Mouse (Mus musculus) embryonic facial prominence, embryonic 10.5 days (tissue): ENCODE measurements around the gene Upk3b. TPM values are rescaled to one million over a fixed set of nuclear protein-coding genes. Genes with fewer than 3 reads are reported as not detected.
A peak's percentile ranks its signal among the peaks of the same experiment; 100 is the strongest.
"Not testable (repeated sequence)": the region's sequence is repeated elsewhere in the genome, so short reads cannot be mapped to it uniquely, and the experiment has no call there.

Experiments used
- DNase-seq: peaks from one replicate; pipeline ENCODE4 v3.0.0-alpha.2; 2017; ENCODE audit warnings: low spot score
- H3K27ac ChIP-seq: fragments of 300-500 bp; sonication (generic); replicated peaks from 2 replicates; pipeline ENCODE4 v1.5.1; 2016; ENCODE audit warnings: mild to moderate bottlenecking
- H3K27me3 ChIP-seq: fragments of 300-500 bp; sonication (generic); replicated peaks from 2 replicates; pipeline ENCODE4 v1.6.1; 2016; ENCODE audit warnings: low read depth, mild to moderate bottlenecking; ENCODE audit not compliant: poor library complexity, severe bottlenecking
- H3K36me3 ChIP-seq: fragments of 300-500 bp; sonication (generic); replicated peaks from 2 replicates; pipeline ENCODE4 v1.6.1; 2016; ENCODE audit warnings: mild to moderate bottlenecking, moderate library complexity
- H3K4me1 ChIP-seq: fragments of 300-500 bp; sonication (generic); 2 replicates; pipeline ENCODE4 v1.6.1; 2016
- H3K4me3 ChIP-seq: fragments of 300-500 bp; sonication (generic); 2 replicates; pipeline ENCODE4 v1.5.1; 2016; ENCODE audit warnings: mild to moderate bottlenecking, moderate library complexity
- H3K9me3 ChIP-seq: fragments of 300-500 bp; sonication (generic); 2 replicates; pipeline ENCODE4 v1.6.1; 2016; ENCODE audit warnings: mild to moderate bottlenecking
- WGBS: fragments of 180-500 bp; shearing (Covaris S2); methylation state at CpG from one replicate; pipeline ENCODE4 v1.1.7; 2016; 5-methylcytosine and 5-hydroxymethylcytosine counted together
- polyA plus RNA-seq: library from polyadenylated mRNA; unstranded; fragments of >200 nt; fragmentation: Nextera tagmentation; extraction: Ambion mirVana; gene quantifications from 2 replicates; pipeline ENCODE4 v1.2.1, GENCODE M21; 2016

Gene Upk3b
- polyA plus RNA-seq, 1 experiment from 2014 or later: 0.32 TPM

DNA sequence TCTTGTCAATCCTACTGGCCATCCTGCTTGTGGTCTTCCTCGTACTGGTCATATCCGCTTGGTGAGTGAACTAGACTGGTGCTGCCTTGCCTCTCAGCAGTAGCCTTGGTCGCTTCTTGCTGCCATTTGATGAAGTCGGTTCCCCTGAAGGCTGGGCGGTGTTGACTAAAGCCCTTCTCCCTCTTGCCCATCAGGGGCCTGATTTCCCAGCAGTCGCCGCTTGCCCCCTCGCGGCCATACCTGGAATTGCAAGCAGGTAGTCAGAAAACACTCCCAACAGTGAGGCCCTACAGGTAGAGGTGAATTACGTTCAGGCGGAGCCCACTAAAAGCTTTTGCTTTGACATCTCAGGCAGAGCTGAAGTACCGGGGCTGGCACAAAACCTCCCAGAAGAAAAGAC, 23.3 kb downstream of the Upk3b start:
- Histone ChIP-seq H3K9me3 (no peaks in the 10 kb centered on the region), H3K36me3 (no peaks in the 10 kb centered on the region), H3K4me3 (no peak overlapping the region), H3K27ac (no peak overlapping the region; the same call in 1 of the 2 replicates), H3K4me1 (peaks cover 19% of the 10 kb centered on the region), H3K27me3 (peaks cover 22% of the 10 kb centered on the region)
- WGBS: 8% methylated on average over 12 of the region's 12 CpGs
- peak; percentile 86 for DNase-seq

DNA sequence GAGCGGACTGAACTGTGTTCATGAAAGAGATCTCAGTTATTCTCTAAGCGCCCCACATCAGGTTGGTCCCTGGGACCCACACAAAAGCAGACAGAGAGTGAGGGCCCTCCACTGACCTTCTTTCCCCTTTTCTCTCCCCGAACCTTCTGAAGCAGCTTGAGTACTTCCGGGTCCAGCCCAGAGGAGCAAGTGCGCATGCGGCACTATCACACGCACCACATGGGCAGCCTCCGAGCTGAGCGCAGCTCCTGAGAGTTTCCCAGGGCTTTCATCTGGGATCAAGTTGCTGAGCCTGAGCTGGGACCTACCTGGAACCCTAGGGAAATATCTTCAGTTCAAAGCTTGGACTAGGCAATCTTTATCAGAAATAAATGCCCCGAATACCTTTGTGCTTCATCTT, 25.6 kb downstream of the Upk3b start:
- DNase-seq: no peak
- Histone ChIP-seq H3K27me3 (peaks cover 16% of the 10 kb centered on the region), H3K27ac (no peak overlapping the region), H3K36me3 (no peaks in the 10 kb centered on the region), H3K4me1 (peaks cover 12% of the 10 kb centered on the region), H3K4me3 (no peak overlapping the region), H3K9me3 (no peaks in the 10 kb centered on the region)
- 90% methylated on average over 10 of the region's 10 CpGs for WGBS

DNA sequence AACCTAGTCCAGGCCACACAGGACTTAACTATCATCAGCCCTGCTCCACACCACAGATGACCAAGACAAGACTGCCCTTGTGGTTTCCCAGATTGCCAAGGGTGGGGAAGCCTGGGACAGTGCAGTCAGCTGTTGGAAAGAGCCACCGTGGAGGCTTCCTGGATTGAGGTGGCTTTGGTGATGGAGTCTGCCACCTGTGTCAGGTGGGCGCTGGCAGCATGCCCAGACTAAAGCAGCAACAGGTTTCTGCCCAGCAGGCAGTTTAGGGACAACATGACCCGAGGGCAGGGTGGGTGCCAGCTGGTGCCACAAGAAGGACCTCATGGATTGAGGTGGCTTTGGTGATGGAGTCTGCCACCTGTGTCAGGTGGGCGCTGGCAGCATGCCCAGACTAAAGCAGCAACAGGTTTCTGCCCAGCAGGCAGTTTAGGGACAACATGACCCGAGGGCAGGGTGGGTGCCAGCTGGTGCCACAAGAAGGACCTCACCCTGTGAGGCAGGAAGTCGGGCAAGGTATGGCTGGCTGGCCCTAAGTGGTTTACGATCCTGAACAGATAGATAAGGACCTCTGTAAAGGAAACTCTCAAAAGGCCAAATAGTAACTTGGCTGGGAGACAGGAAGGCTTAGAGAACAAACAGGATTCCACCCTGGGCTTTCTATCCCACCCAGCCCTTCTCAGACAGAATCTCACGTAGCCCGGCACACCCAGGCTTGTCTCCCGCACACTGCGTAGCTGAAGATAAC, 28.3 kb downstream of the Upk3b start:
- not testable (repeated sequence) for H3K27ac ChIP-seq, H3K27me3 ChIP-seq, H3K4me1 ChIP-seq, H3K4me3 ChIP-seq, H3K36me3 ChIP-seq, DNase-seq, H3K9me3 ChIP-seq
- 85% methylated on average over 11 of the region's 11 CpGs for WGBS

DNA sequence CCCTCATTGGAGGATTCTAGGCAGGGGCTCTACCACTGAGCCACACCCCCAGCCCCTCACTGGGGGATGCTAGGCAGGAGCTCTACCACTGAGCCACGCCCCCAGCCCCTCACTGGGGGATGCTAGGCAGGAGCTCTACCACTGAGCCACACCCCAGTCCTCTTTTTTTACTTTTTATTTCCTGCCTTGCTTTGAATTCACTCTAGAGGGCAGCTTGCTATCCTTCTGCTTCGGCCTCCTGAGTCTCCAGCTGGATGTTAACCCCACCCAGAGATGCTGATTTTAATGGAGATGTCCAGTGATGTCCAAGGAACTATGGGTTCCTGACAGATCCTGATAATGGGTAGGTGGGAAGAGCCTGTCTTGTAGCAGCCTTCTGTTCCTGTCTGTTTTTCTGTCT, 31.1 kb downstream of the Upk3b start:
- 70% methylated on average over 2 of the region's 2 CpGs for WGBS
- H3K4me3 ChIP-seq: no peak overlapping the region

DNA sequence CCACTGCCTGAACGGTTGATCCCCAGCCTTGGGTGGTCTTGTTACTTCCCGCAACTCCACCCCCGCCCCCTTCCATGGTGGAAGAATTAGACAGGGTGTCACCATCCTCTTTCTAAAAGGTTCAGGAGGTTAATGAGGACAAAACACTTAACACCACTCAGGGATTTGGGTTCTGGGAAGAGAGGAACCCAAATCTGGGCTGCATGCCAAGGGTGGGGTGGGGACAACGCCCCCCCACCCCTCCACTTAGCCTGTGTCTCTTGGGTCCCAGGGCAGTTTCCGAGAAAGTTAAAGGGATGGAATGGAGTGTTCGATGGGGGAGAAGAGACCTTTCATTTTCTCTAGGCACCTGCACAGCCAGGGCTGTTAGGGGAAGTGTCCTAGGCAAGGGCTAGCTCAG, 34.8 kb downstream of the Upk3b start:
- no peaks in the 10 kb centered on the region for H3K4me1 ChIP-seq
- no peaks in the 10 kb centered on the region for H3K9me3 ChIP-seq
- no peaks in the 10 kb centered on the region for H3K27me3 ChIP-seq
- DNase-seq: no peak
- no peak overlapping the region for H3K27ac ChIP-seq
- H3K4me3 ChIP-seq: no peak overlapping the region
- WGBS: 72% methylated on average over 6 of the region's 6 CpGs
- H3K36me3 ChIP-seq: no peaks in the 10 kb centered on the region

More for the DNA sequence above, 31.1 kb downstream of the Upk3b start:
- H3K36me3 ChIP-seq: no peaks in the 10 kb centered on the region
- DNase-seq: no peak
- no peaks in the 10 kb centered on the region; the same call in 1 of the 2 replicates for H3K27me3 ChIP-seq
- no peaks in the 10 kb centered on the region for H3K4me1 ChIP-seq
- H3K27ac ChIP-seq: no peak overlapping the region
- no peaks in the 10 kb centered on the region for H3K9me3 ChIP-seq

DNA sequence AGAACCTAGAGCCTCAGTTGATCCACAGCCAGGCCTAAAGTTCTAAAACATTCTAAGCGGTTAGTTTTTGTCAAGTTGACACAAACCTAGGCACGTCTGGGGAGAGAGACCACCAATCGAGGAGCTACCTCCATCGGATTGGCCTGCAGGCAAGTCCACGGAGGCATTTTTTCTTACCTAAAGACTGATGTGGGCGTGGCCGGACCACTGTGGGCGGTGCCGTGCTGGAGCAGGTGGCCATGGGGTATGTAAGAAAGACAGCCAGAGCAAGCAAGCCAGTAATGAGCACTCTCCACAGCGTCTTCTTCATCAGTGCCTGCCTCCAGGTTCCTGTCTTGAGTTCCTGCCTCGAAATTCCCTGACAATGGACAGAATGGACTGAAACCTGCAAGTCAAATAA, 35.2 kb downstream of the Upk3b start:
- WGBS: 67% methylated on average over 11 of the region's 11 CpGs
- no peak for DNase-seq
- no peaks in the 10 kb centered on the region for H3K36me3 ChIP-seq
- H3K4me3 ChIP-seq: no peak overlapping the region
- H3K9me3 ChIP-seq: no peaks in the 10 kb centered on the region
- no peak overlapping the region for H3K27ac ChIP-seq
- H3K4me1 ChIP-seq: no peaks in the 10 kb centered on the region
- no peaks in the 10 kb centered on the region for H3K27me3 ChIP-seq

DNA sequence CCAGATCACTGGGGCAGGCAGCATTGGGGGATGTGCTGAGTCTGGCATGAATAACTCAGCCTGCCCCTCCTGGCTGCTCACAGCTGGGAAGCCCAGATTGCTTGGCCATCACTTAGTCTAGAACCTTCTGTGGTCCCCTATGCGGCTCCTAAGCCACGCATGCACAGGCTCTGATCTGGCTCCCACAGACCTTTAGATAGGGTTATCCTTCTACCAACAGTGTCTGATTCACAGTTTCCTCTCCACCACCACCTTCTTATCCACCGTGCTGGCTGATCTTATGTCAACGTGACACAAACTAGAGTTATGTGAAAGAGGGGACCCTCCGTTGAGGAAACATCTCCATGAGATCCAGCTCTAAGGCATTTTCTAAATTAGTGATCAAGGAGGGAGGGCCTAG, 36.8 kb downstream of the Upk3b start:
- Histone ChIP-seq H3K4me1 (no peaks in the 10 kb centered on the region), H3K27ac (no peak overlapping the region), H3K4me3 (no peak overlapping the region), H3K27me3 (no peaks in the 10 kb centered on the region), H3K36me3 (no peaks in the 10 kb centered on the region), H3K9me3 (no peaks in the 10 kb centered on the region)
- no peak for DNase-seq
- 89% methylated on average over 5 of the region's 5 CpGs for WGBS

DNA sequence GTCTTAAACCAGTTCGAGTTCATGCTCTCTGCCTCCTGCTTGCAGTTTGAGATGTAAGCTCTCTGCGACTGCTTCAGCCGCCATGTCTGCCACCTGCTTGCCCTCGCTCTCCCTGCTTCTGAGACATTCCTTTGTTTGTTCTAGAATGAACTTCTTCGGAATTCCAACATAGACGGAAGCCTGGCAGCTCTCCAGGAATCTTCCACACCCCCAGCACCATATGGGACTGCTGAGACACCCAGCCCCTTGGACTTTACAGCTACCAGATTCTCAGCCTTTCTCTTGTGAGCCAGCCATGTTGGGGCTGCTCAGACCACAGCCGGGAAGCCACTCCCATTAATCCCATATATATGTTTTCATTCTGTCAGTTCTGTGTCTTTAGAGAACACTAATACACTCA, 38.0 kb downstream of the Upk3b start:
- Histone ChIP-seq H3K4me3 (no peak overlapping the region), H3K9me3 (no peaks in the 10 kb centered on the region), H3K27ac (no peak overlapping the region), H3K27me3 (no peaks in the 10 kb centered on the region), H3K4me1 (no peaks in the 10 kb centered on the region), H3K36me3 (no peaks in the 10 kb centered on the region)
- 69% methylated on average over 7 of the region's 7 CpGs for WGBS
- no peak for DNase-seq

DNA sequence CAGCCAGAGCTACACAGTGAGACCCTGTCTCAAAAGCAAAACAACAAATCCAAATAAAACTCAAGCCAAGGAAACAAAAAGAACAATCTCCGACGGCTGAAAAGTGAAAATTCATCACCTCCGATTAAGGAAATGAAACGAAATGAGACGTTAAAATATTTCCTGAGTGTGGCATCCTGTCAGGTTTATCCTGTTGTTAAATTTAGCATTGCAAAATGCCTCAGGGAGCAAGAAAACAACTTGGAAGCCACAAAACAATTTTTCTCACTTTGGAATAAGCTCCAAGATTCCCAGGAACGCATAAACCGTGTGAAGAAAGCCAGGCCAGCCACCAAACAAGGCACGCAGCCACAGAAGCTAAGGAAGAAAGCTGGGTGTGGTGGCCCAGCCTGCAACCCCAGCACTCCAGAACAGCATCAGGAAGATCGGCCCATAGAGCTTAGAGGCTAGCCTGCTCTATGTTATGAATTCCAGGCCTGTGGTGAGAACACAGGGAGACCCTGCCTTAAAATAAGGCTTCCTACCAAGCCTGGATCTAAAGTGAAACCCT, 38.8 kb downstream of the Upk3b start:
- DNase-seq: no peak
- Histone ChIP-seq H3K27ac (no peak overlapping the region), H3K36me3 (no peaks in the 10 kb centered on the region), H3K4me3 (no peak overlapping the region), H3K9me3 (no peaks in the 10 kb centered on the region), H3K27me3 (no peaks in the 10 kb centered on the region), H3K4me1 (no peaks in the 10 kb centered on the region)
- 92% methylated on average over 9 of the region's 9 CpGs for WGBS

DNA sequence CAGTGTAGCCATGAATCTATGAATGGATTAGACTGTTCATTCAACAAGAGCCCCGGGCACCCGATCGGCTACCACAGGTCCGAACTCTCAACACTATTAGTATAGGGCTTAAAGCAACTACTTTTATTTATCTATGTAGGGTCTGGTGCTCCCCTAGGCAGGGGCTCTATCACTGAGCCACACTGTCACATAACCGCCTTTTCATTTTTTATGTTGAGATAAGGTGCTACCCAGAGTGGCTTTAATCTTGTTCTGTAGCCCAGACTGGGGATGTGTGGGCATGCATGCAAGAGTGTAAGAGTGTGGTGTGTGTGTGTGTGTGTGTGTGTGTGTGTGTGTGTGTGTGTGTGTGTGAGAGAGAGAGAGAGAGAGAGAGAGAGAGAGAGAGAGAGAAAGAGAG, 39.8 kb downstream of the Upk3b start:
- WGBS: 94% methylated on average over 5 of the region's 5 CpGs
- Histone ChIP-seq H3K4me1 (peaks cover under 1% of the 10 kb centered on the region; the same call in 1 of the 2 replicates), H3K4me3 (no peak overlapping the region), H3K27me3 (no peaks in the 10 kb centered on the region), H3K36me3 (no peaks in the 10 kb centered on the region), H3K27ac (no peak overlapping the region), H3K9me3 (no peaks in the 10 kb centered on the region)
- DNase-seq: no peak

DNA sequence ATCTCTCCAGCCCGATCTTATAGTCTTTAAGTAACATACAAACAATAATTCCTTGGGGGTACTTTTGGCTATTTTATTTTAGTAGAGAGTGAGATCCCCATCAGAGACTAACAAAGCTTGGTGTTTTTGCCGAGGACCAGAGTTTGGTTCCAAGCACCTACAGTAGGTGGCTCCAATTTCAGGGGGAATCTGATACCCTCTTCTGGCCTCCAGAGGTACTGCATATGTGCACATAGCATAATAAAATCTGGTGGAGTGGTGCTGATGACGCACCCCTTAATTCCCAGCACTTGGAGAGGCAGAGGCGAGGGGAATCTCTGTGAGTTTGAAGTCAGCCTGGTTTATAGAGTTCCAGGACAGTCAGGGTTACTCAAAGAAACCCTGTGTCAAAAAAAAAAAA, 44.0 kb downstream of the Upk3b start:
- Histone ChIP-seq H3K36me3 (no peaks in the 10 kb centered on the region), H3K4me3 (no peak overlapping the region), H3K27me3 (peaks cover 35% of the 10 kb centered on the region), H3K9me3 (no peaks in the 10 kb centered on the region), H3K4me1 (peaks cover 28% of the 10 kb centered on the region), H3K27ac (no peak overlapping the region)
- DNase-seq: no peak
- WGBS: 81% methylated on average over 4 of the region's 4 CpGs

DNA sequence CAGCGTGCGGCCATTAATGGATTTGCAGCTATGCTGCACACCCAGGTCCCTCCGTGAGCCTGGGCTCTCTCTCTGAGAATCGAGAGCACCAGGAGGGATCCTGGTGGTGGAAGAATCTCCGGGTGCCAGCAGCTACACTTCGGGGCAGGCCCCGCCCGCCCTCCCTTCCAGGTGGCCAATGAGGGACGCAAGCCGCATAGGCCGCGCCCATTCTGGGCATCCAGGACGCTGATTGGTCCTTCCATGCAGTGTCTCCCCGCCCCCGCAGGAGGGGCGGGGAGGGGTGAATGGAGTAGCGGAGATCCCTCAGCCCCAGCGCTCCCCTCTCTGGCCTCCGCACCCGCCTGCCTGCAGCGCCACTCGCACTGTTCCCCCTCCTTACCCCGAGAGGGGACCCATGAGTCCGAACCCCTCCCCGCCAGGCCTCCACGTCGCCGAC, 45.4 kb downstream of the Upk3b start, which contains the start of gene Rasa4:
TSS of gene Rasa4 (plus strand) at position 248 of the 439 bp plus-strand sequence.
- WGBS: under 1% methylated on average over 28 of the region's 28 CpGs
- Histone ChIP-seq H3K27me3 (peaks cover 41% of the 10 kb centered on the region), H3K4me1 (peaks cover 32% of the 10 kb centered on the region), H3K27ac (no peak within 1 kb of the TSS; the same call in 1 of the 2 replicates), H3K4me3 (peak within 1 kb of the TSS; percentile 67), H3K9me3 (no peaks in the 10 kb centered on the region), H3K36me3 (no peaks in the 10 kb centered on the region)
- DNase-seq: peak; percentile 94
